Mouse (Mus musculus): ENCODE results near the gene Gstk1. TPM values are rescaled to one million over a fixed set of nuclear protein-coding genes. Genes with fewer than 3 reads are reported as not detected.

Gene Gstk1
- polyA plus RNA-seq (2015; fragmentation: Nextera tagmentation; extraction: Ambion mirVana) = 14.3 and 16.9 TPM in 2 replicates

DNA sequence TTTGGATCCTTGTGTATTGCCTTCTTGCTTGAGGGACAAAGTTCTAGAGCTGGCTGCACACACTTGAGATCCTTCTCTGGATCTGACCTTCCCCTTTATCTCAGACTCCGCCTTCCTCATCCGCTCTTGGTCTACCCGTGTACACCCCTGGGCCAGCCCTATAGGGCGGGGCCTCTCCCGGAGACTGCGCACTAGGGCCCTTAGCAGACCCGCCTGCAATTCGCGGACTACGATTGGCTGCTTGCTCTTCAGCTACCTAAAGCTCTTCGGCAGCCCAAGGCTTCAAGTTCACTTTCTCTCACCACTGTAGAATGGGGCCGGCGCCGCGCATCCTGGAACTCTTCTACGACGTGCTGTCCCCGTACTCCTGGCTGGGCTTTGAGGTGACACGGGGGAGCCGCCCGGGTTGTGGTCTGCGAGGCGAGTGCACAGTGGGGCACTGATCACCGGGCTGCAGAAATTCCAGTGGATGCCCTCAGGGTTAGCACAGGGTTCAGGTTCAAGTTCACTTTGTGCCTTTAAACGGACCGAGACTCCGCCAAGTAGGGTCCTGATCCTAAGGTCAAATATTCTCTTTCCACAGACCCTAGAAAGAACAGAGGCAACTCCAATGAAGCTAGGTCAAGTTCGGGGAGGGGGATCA lies at the start of gene Gstk1:
Gene Gstk1 (plus strand): TSS at position 225 of the 643 bp plus-strand sequence.
- peak within 1 kb of the TSS; percentile 31 for H3K9ac ChIP-seq
- H3K27me3 ChIP-seq = peaks cover 8% of the 10 kb centered on the region
- H3K4me2 ChIP-seq = peak within 1 kb of the TSS; percentile 77
- peak; percentile 99 for ATAC-seq (replicated peaks; ENCODE audit: insufficient number of reproducible peaks, insufficient read depth, low FRiP score, low read depth)
- 2% methylated on average over 28 of the region's 28 CpGs for WGBS
- H3K9me3 ChIP-seq (replicated peaks) = no peaks in the 10 kb centered on the region
- H3K27ac ChIP-seq = no peak within 1 kb of the TSS
- peak within 1 kb of the TSS; percentile 51 for H3K4me3 ChIP-seq
- H3K4me1 ChIP-seq (replicated peaks) = peaks cover 9% of the 10 kb centered on the region; the same call in 1 of the 2 replicates
- H3K36me3 ChIP-seq = no peaks in the 10 kb centered on the region

DNA sequence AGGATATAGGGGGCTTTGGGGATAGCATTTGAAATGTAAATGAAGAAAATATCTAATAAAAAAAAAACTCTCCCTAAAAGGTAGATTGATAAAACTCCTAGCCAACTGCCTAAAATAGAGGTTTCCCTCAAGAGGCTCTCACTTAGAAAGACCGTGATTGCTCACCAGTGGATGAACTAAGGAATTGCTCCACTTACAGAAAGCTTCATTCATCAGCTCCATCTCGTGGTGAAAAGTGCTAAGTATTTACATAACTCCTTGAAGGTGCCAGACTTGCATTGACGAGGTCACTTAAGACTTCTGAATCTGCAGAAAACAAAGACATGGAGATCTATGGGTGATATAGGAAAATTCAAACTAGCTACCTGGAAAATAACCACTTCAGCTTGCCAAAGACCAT lies 48.0 kb upstream of the Gstk1 start:
- ATAC-seq (replicated peaks; ENCODE audit: insufficient number of reproducible peaks, insufficient read depth, low FRiP score, low read depth) = no peak
- no peak overlapping the region for H3K4me3 ChIP-seq
- H3K27ac ChIP-seq = no peak overlapping the region
- 25% methylated on average over 3 of the region's 3 CpGs for WGBS
- no peaks in the 10 kb centered on the region for H3K9me3 ChIP-seq (replicated peaks)
- no peaks in the 10 kb centered on the region for H3K4me1 ChIP-seq (replicated peaks)
- H3K4me2 ChIP-seq = no peak overlapping the region
- H3K9ac ChIP-seq = no peak overlapping the region
- no peaks in the 10 kb centered on the region for H3K27me3 ChIP-seq
- H3K36me3 ChIP-seq = no peaks in the 10 kb centered on the region

DNA sequence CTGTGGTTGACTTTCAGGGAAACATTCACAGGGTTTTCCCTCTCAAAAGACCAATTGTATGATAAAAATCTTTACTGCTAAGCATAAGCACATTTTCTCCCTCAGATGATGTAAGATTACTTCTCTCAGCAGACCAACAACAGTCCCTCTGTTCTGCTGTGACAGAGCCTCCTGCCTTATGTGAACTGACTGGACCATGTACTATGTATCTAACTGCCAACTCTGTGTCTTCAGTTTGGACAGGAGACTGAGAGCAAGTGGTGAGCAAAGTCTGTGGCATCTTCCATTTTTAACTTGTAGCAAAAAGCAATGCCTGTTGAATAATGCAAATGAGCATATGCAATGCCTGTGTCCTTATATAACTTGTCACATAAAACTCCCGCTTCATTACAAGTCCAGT lies 46.2 kb upstream of the Gstk1 start:
- H3K4me1 ChIP-seq (replicated peaks) = no peaks in the 10 kb centered on the region
- no peaks in the 10 kb centered on the region for H3K27me3 ChIP-seq
- no peak overlapping the region for H3K27ac ChIP-seq
- ATAC-seq (replicated peaks; ENCODE audit: insufficient number of reproducible peaks, insufficient read depth, low FRiP score, low read depth) = no peak
- H3K9me3 ChIP-seq (replicated peaks) = no peaks in the 10 kb centered on the region
- H3K36me3 ChIP-seq = no peaks in the 10 kb centered on the region
- H3K4me2 ChIP-seq = no peak overlapping the region
- 75% methylated on average over 1 of the region's 1 CpGs for WGBS
- H3K4me3 ChIP-seq = no peak overlapping the region
- H3K9ac ChIP-seq = no peak overlapping the region

DNA sequence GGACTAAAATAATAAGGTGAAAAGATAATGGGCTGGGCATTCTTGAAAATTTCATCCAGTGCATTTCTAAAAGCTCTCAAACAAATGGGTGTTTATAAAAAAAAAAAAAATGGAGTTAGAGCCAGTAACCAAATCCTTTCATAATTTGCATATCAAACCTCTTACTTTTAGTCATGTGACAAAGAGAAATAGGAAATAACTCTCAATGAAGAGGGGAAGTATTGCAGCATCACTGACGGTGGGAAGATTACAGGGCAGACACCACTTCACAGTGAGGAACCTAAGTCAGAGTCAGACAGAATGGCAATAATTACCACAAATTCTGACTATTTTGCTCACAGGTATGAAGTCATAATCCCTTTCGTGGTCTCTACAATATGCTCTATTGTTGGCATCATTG lies 30.7 kb upstream of the Gstk1 start, which contains the start of gene Tas2r144:
Gene Tas2r144 (plus strand): TSS at position 301 of the 400 bp plus-strand sequence.
- Histone ChIP-seq H3K36me3 (no peaks in the 10 kb centered on the region), H3K27ac (no peak within 1 kb of the TSS), H3K4me2 (no peak within 1 kb of the TSS), H3K27me3 (no peaks in the 10 kb centered on the region), H3K9ac (no peak within 1 kb of the TSS), H3K4me3 (no peak within 1 kb of the TSS), H3K9me3 (replicated peaks) (no peaks in the 10 kb centered on the region), H3K4me1 (replicated peaks) (no peaks in the 10 kb centered on the region)
- WGBS = 77% methylated on average over 2 of the region's 2 CpGs
- no peak for ATAC-seq (replicated peaks; ENCODE audit: insufficient number of reproducible peaks, insufficient read depth, low FRiP score, low read depth)

DNA sequence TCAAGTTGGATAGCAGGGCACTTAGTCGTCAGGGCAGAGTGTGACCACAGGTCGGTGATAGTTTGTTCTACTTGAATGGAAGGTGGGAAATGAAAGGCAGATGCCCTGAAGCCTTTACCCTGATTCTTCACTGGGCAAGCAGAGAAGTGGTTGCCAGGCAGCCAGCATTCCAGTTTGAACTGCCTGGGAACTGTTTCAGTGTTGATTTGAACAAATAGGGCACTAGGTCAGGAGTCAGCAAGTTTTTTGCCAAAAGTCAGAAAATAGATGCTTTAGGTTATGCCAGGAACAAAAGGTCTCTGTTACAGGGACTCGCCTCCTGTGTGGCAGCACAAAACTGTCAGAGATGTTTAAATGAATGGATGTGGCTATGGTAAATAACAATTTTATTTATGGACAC lies 23.4 kb upstream of the Gstk1 start:
- WGBS = 68% methylated on average over 3 of the region's 3 CpGs
- H3K27ac ChIP-seq = no peak overlapping the region

DNA sequence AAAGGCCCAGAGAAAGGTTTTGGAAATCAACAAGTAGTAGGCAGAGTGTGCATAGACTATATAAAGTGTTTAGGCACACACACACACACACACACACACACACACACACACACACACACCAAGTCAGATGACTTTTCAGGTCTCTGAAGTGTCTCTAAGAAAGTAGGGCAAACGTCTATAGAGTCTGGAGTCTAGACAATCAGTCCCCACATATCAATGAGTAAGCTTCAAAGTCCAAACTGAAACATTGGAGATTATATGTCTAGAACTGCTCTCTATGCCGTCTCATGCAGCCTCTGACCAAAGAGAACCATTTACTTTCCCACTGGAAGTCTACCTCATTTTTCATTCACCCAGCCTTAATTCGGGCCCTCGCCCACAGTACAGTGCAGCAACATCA lies 20.7 kb upstream of the Gstk1 start:
- Histone ChIP-seq H3K4me2 (no peak overlapping the region), H3K4me1 (replicated peaks) (no peaks in the 10 kb centered on the region), H3K9ac (no peak overlapping the region), H3K27me3 (no peaks in the 10 kb centered on the region), H3K27ac (no peak overlapping the region), H3K4me3 (no peak overlapping the region), H3K36me3 (no peaks in the 10 kb centered on the region), H3K9me3 (replicated peaks) (no peaks in the 10 kb centered on the region)
- no peak for ATAC-seq (replicated peaks; ENCODE audit: insufficient number of reproducible peaks, insufficient read depth, low FRiP score, low read depth)
- WGBS = 59% methylated on average over 4 of the region's 4 CpGs

More for the DNA sequence above, 23.4 kb upstream of the Gstk1 start:
- H3K4me1 ChIP-seq (replicated peaks) = no peaks in the 10 kb centered on the region
- H3K27me3 ChIP-seq = no peaks in the 10 kb centered on the region
- H3K9me3 ChIP-seq (replicated peaks) = no peaks in the 10 kb centered on the region
- no peaks in the 10 kb centered on the region for H3K36me3 ChIP-seq
- no peak overlapping the region for H3K4me2 ChIP-seq
- no peak for ATAC-seq (replicated peaks; ENCODE audit: insufficient number of reproducible peaks, insufficient read depth, low FRiP score, low read depth)
- H3K9ac ChIP-seq = no peak overlapping the region
- no peak overlapping the region for H3K4me3 ChIP-seq

DNA sequence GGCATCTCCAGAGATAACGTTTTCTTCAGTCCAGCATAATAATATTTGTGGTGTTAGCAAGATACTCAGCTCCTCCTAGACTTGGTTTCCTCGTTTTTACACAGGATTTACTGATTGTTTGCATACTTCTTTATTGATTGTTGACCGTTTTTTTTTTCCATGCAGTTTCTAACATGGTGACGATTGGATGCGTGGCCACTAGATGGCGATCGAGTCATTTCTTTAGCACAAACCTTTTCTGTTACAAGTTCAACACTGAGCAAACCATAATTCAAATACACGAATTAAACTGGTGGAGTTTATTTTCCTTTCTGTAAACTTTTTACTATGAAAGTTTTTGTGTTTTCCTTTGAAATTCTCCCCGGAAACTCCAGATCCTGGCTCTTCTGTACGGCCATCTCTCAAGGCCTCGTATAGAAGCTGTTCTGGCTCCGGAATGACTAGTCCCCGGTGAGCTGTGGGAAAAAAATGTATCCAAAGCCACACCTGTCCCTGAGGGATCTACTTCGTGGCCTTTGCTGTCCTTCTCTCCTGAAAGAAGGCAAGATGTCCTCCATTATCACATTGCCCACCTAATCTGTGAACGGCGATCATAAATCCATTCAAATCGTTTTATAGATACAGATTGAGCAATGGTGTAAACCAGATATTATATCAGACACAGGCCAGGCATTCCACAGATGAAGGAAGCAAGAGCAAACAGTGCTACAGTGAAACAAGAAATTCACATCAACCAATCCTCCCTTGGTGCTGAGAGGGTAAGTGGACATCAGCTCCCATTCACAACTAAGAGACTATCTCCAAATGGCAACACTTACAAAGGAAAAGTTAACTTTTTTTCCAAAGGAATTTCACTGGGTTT lies 18.3 kb upstream of the Gstk1 start:
- no peak overlapping the region for H3K9ac ChIP-seq

DNA sequence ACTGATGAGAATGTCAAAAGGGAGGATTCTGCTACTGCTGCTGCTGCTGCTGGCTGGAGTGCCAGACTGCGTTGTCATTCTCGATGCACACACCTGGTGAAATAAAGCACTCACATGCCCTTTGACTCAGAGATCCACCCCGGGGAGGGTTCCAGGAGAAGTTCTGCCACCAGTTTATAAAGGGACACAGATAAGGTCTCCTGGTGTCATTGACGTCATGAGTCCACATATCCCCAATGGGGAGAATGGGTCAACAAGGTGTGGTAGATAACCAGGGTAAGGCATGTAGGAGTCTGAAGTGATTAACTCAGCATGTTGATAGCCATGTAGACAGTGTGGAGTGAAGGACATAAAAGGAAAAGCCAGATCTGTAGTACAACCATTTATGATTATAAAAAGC lies 16.1 kb upstream of the Gstk1 start:
- no peak overlapping the region for H3K27ac ChIP-seq
- no peaks in the 10 kb centered on the region for H3K36me3 ChIP-seq
- H3K4me2 ChIP-seq = no peak overlapping the region
- no peak for ATAC-seq (replicated peaks; ENCODE audit: insufficient number of reproducible peaks, insufficient read depth, low FRiP score, low read depth)
- H3K27me3 ChIP-seq = no peaks in the 10 kb centered on the region
- WGBS = 49% methylated on average over 4 of the region's 4 CpGs
- H3K4me3 ChIP-seq = no peak overlapping the region
- no peaks in the 10 kb centered on the region for H3K4me1 ChIP-seq (replicated peaks)
- no peaks in the 10 kb centered on the region for H3K9me3 ChIP-seq (replicated peaks)
- H3K9ac ChIP-seq = no peak overlapping the region

More for the DNA sequence above, 18.3 kb upstream of the Gstk1 start:
- Histone ChIP-seq H3K27ac (no peak overlapping the region), H3K4me3 (no peak overlapping the region), H3K4me1 (replicated peaks) (no peaks in the 10 kb centered on the region), H3K9me3 (replicated peaks) (no peaks in the 10 kb centered on the region), H3K27me3 (no peaks in the 10 kb centered on the region), H3K36me3 (no peaks in the 10 kb centered on the region), H3K4me2 (no peak overlapping the region)
- 32% methylated on average over 17 of the region's 17 CpGs for WGBS
- ATAC-seq (replicated peaks; ENCODE audit: insufficient number of reproducible peaks, insufficient read depth, low FRiP score, low read depth) = no peak

DNA sequence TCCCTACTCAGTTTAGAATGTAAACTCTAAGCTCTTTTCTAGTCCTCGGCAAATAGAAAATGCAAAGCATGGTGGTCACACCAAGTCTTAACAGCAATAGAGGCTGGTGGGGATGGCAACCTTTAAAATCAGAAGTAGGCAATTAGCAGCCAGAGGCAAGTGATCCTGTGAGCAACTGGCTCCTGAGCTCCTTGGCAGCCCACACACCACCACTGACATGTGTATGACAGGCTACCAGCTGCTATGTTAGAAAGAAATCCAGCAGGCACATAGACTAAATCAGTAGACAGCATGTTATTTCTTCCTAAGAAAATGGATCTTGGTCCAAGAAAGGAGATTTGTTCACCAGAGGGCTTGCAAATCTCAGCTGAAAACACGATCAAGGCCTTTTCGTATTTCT lies 14.5 kb upstream of the Gstk1 start:
- no peaks in the 10 kb centered on the region for H3K9me3 ChIP-seq (replicated peaks)
- no peak overlapping the region for H3K4me2 ChIP-seq
- H3K4me1 ChIP-seq (replicated peaks) = no peaks in the 10 kb centered on the region
- no peaks in the 10 kb centered on the region for H3K27me3 ChIP-seq
- H3K4me3 ChIP-seq = no peak overlapping the region
- H3K27ac ChIP-seq = no peak overlapping the region
- no peak for ATAC-seq (replicated peaks; ENCODE audit: insufficient number of reproducible peaks, insufficient read depth, low FRiP score, low read depth)
- H3K9ac ChIP-seq = no peak overlapping the region
- H3K36me3 ChIP-seq = no peaks in the 10 kb centered on the region
- WGBS = 87% methylated on average over 3 of the region's 3 CpGs

DNA sequence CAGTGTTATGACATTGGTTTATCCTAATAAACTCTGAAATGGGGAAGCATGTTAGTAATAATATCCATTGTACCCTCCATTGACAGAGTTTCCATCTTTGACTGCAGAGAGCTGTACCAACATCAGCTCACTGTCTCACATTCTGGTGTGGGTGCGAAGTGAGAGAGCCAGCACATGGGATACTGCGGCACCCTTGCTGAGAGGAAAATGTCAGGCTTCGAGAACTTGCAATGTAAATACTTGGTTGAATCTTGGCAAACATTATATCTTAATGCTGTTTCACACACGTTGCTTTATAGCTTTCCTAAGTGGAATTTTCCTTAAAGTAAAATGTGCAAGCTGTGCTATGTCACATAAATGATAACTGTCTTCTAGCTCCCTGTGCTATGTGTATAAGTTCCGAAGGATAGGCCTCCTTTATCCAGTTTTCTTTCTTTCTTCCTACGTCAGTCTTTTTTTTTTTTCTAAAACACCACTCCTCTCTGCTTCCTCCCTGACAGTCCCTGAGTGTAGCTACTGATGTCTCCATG lies 8.4 kb upstream of the Gstk1 start:
- no peaks in the 10 kb centered on the region for H3K27me3 ChIP-seq
- H3K9me3 ChIP-seq (replicated peaks) = no peaks in the 10 kb centered on the region
- no peaks in the 10 kb centered on the region for H3K4me1 ChIP-seq (replicated peaks)
- no peaks in the 10 kb centered on the region for H3K36me3 ChIP-seq
- no peak overlapping the region for H3K4me2 ChIP-seq
- H3K4me3 ChIP-seq = no peak overlapping the region
- no peak for ATAC-seq (replicated peaks; ENCODE audit: insufficient number of reproducible peaks, insufficient read depth, low FRiP score, low read depth)
- no peak overlapping the region for H3K27ac ChIP-seq
- 58% methylated on average over 6 of the region's 6 CpGs for WGBS
- no peak overlapping the region for H3K9ac ChIP-seq

DNA sequence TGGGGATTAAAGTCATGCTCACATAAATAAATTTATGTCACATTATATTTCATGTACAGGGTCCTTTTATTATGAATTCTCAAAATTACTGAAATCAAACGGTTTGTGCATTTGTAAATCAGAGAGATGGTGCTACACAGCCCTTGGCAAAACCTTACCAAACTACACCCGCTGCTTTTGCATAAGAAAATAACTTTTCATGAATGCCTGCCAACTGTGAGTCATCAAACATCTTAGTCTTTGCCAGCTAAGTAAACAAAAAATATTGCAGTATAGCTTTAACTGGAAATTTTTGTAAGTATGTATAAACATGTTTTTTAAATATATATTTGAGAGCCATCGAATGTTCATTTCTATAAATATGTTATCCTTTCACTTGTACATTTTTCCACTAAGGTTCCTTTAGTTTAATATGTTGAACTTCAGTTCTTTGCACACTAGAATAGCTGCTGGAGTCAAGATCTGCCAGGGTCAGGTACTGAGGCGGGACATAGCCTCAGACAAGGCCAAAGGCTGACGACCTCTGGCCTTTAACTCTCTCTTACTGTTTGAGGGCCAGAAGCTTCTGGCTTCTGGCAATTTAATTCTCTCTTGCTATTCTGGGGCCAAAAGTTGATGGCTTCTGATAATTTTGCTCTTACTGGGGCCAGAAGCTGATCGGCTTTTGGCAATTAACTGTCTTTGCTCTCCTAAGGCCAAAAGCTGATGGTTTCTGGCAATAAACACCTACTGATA lies 4.3 kb upstream of the Gstk1 start:
- no peak overlapping the region for H3K9ac ChIP-seq
- peaks cover 8% of the 10 kb centered on the region; the same call in 1 of the 2 replicates for H3K4me1 ChIP-seq (replicated peaks)
- H3K9me3 ChIP-seq (replicated peaks) = no peaks in the 10 kb centered on the region
- H3K27me3 ChIP-seq = no peaks in the 10 kb centered on the region
- H3K4me3 ChIP-seq = no peak overlapping the region
- H3K36me3 ChIP-seq = no peaks in the 10 kb centered on the region
- no peak overlapping the region for H3K4me2 ChIP-seq
- ATAC-seq (replicated peaks; ENCODE audit: insufficient number of reproducible peaks, insufficient read depth, low FRiP score, low read depth) = no peak
- 73% methylated on average over 6 of the region's 6 CpGs for WGBS
- H3K27ac ChIP-seq = no peak overlapping the region
